Mouse (Mus musculus) heart, adult 2 months (tissue): Measurements from ENCODE around the gene Fance.

ENCODE experiments used
- CTCF ChIP-seq: fragments of 200-600 bp; IDR thresholded peaks from 2 replicates; pipeline ENCODE4 v1.8.1; 2022; ENCODE audit warnings: antibody characterized with exemption, mild to moderate bottlenecking, moderate library complexity
- POLR2A ChIP-seq: fragments of 200-500 bp; IDR thresholded peaks from 2 replicates; pipeline ENCODE4 v1.6.1; 2011; ENCODE audit warnings: mild to moderate bottlenecking, low read depth, low read length, control low read depth; ENCODE audit not compliant: insufficient read depth

GRCm38 (mm10) chr17:28290262-28290661 lies 23.1 kb upstream of the Fance start:
- TF ChIP-seq CTCF (no peak), POLR2A (no peak)
